Mouse (Mus musculus): ENCODE data around the gene Unc45a.
A peak's percentile ranks its signal among the peaks of the same experiment; 100 is the strongest.

Gene Unc45a

GRCm38 (mm10) chr7:80340793-80341192 is at the start of gene Unc45a:
Unc45a (minus strand) TSS chr7:80341005.
- DNase-seq (ENCODE audit: low spot score in 2 of 2), result peak in 1 of 2 experiments; percentile 64

GRCm38 (mm10) chr7:80387633-80388543 is 47.1 kb upstream of the Unc45a start, which contains the start of gene Fes:
Fes (minus strand) TSS chr7:80387946.
- DNase-seq (ENCODE audit: low spot score in 2 of 2), result peak in 1 of 2 experiments; percentile 56

- no peak for DNase-seq (ENCODE audit: low spot score in 2 of 2)
These were observed 46.3 kb upstream of the Unc45a start for GRCm38 (mm10) chr7:80387033-80387632.

GRCm38 (mm10) chr7:80386235-80386930 is 45.6 kb upstream of the Unc45a start:
- DNase-seq (ENCODE audit: low spot score in 2 of 2), result peak; percentile 80 to 93

- DNase-seq (ENCODE audit: low spot score in 2 of 2), result no peak
These were observed 42.1 kb upstream of the Unc45a start for GRCm38 (mm10) chr7:80382919-80383318.

- DNase-seq (ENCODE audit: low spot score in 2 of 2), result no peak
These were observed 38.7 kb upstream of the Unc45a start for GRCm38 (mm10) chr7:80379531-80379930.

- DNase-seq (ENCODE audit: low spot score in 2 of 2), result peak in 1 of 2 experiments; percentile 78
These were observed 36.7 kb upstream of the Unc45a start for GRCm38 (mm10) chr7:80377471-80377870.

- DNase-seq (ENCODE audit: low spot score in 2 of 2), result no peak
These were observed 35.4 kb upstream of the Unc45a start for GRCm38 (mm10) chr7:80376192-80376591.

GRCm38 (mm10) chr7:80375376-80376039 is 34.7 kb upstream of the Unc45a start:
- DNase-seq (ENCODE audit: low spot score in 2 of 2), result no peak

GRCm38 (mm10) chr7:80374733-80375132 is 33.9 kb upstream of the Unc45a start:
- no peak for DNase-seq (ENCODE audit: low spot score in 2 of 2)

- no peak for DNase-seq (ENCODE audit: low spot score in 2 of 2)
These were observed 33.5 kb upstream of the Unc45a start for GRCm38 (mm10) chr7:80374280-80374679.

- no peak for DNase-seq (ENCODE audit: low spot score in 2 of 2)
These were observed 33.0 kb upstream of the Unc45a start for GRCm38 (mm10) chr7:80373850-80374249.

- DNase-seq (ENCODE audit: low spot score in 2 of 2), result no peak
These were observed 32.5 kb upstream of the Unc45a start for GRCm38 (mm10) chr7:80373352-80373751.

- no peak for DNase-seq (ENCODE audit: low spot score in 2 of 2)
These were observed 31.9 kb upstream of the Unc45a start for GRCm38 (mm10) chr7:80372667-80373066.

GRCm38 (mm10) chr7:80372166-80372565 is 31.4 kb upstream of the Unc45a start:
- DNase-seq (ENCODE audit: low spot score in 2 of 2), result no peak

GRCm38 (mm10) chr7:80371041-80371751 is 30.4 kb upstream of the Unc45a start, which contains the start of gene Man2a2:
Man2a2 (minus strand) TSS chr7:80371375.
- peak; percentile 78 to 83 for DNase-seq (ENCODE audit: low spot score in 2 of 2)

GRCm38 (mm10) chr7:80370649-80371040 is 29.8 kb upstream of the Unc45a start:
- DNase-seq (ENCODE audit: low spot score in 2 of 2), result peak; percentile 68 to 77

- DNase-seq (ENCODE audit: low spot score in 2 of 2), result no peak
These were observed 29.2 kb upstream of the Unc45a start for GRCm38 (mm10) chr7:80369967-80370431.

GRCm38 (mm10) chr7:80369461-80369860 is 28.7 kb upstream of the Unc45a start:
- no peak for DNase-seq (ENCODE audit: low spot score in 2 of 2)

- no peak for DNase-seq (ENCODE audit: low spot score in 2 of 2)
These were observed 28.0 kb upstream of the Unc45a start for GRCm38 (mm10) chr7:80368635-80369421.

All from urinary bladder, postnatal 4 days (tissue).